Mouse (Mus musculus): ENCODE results near the gene Crim1.
A peak's percentile ranks its signal among the peaks of the same experiment; 100 is the strongest.

Gene Crim1

GRCm38 (mm10) chr17:78199626-78200560 lies at the start of gene Crim1:
Gene Crim1 (plus strand): TSS chr17:78200248.
- peak; percentile 87 for DNase-seq (ENCODE audit: low read depth)

GRCm38 (mm10) chr17:78151479-78152282 lies 48.4 kb upstream of the Crim1 start:
- DNase-seq (ENCODE audit: low read depth) = no peak

GRCm38 (mm10) chr17:78163278-78163677 lies 36.8 kb upstream of the Crim1 start:
- peak; percentile 74 for DNase-seq (ENCODE audit: low read depth)

GRCm38 (mm10) chr17:78163724-78164236 lies 36.3 kb upstream of the Crim1 start:
- DNase-seq (ENCODE audit: low read depth) = no peak

- DNase-seq (ENCODE audit: low read depth) = no peak
Measured at GRCm38 (mm10) chr17:78165855-78166254, 34.2 kb upstream of the Crim1 start.

GRCm38 (mm10) chr17:78166566-78166965 lies 33.5 kb upstream of the Crim1 start:
- DNase-seq (ENCODE audit: low read depth) = no peak

GRCm38 (mm10) chr17:78172371-78172770 lies 27.7 kb upstream of the Crim1 start:
- no peak for DNase-seq (ENCODE audit: low read depth)

GRCm38 (mm10) chr17:78180766-78181165 lies 19.3 kb upstream of the Crim1 start:
- no peak for DNase-seq (ENCODE audit: low read depth)

GRCm38 (mm10) chr17:78196184-78196583 lies 3.9 kb upstream of the Crim1 start:
- no peak for DNase-seq (ENCODE audit: low read depth)

GRCm38 (mm10) chr17:78197111-78197510 lies 2.9 kb upstream of the Crim1 start:
- peak; percentile 78 for DNase-seq (ENCODE audit: low read depth)

- DNase-seq (ENCODE audit: low read depth) = peak; percentile 75
Measured at GRCm38 (mm10) chr17:78198140-78198539, 1.9 kb upstream of the Crim1 start.

GRCm38 (mm10) chr17:78198820-78199219 lies 1.2 kb upstream of the Crim1 start:
- DNase-seq (ENCODE audit: low read depth) = no peak

- DNase-seq (ENCODE audit: low read depth) = no peak
Measured at GRCm38 (mm10) chr17:78199231-78199625, 820 bp upstream of the Crim1 start.

- peak; percentile 69 for DNase-seq (ENCODE audit: low read depth)
Measured at GRCm38 (mm10) chr17:78200561-78201220, 643 bp downstream of the Crim1 start.

GRCm38 (mm10) chr17:78201221-78202058 lies 1.4 kb downstream of the Crim1 start:
- DNase-seq (ENCODE audit: low read depth) = peak; percentile 55

GRCm38 (mm10) chr17:78202221-78202620 lies 2.2 kb downstream of the Crim1 start:
- peak; percentile 52 for DNase-seq (ENCODE audit: low read depth)

GRCm38 (mm10) chr17:78202756-78203155 lies 2.7 kb downstream of the Crim1 start:
- no peak for DNase-seq (ENCODE audit: low read depth)

- DNase-seq (ENCODE audit: low read depth) = peak; percentile 69
Measured at GRCm38 (mm10) chr17:78203478-78203877, 3.4 kb downstream of the Crim1 start.

GRCm38 (mm10) chr17:78206421-78206820 lies 6.4 kb downstream of the Crim1 start:
- DNase-seq (ENCODE audit: low read depth) = peak; percentile 64

- DNase-seq (ENCODE audit: low read depth) = peak; percentile 75
Measured at GRCm38 (mm10) chr17:78207246-78207645, 7.2 kb downstream of the Crim1 start.

- DNase-seq (ENCODE audit: low read depth) = no peak
Measured at GRCm38 (mm10) chr17:78208805-78209204, 8.8 kb downstream of the Crim1 start.
